Mouse (Mus musculus) erythroblast, embryonic 14.5 days (primary cell): ENCODE results near the gene Unc93b1.

ENCODE experiments used
- GATA1 ChIP-seq: IDR thresholded peaks from 2 replicates; pipeline ENCODE4 v1.6.1; 2012; ENCODE audit warnings: low read length, inconsistent platforms, mixed read lengths
- TAL1 ChIP-seq: IDR thresholded peaks from 3 replicates; pipeline ENCODE4 v1.6.1; 2012; ENCODE audit warnings: low read length, inconsistent platforms, mixed read lengths

DNA sequence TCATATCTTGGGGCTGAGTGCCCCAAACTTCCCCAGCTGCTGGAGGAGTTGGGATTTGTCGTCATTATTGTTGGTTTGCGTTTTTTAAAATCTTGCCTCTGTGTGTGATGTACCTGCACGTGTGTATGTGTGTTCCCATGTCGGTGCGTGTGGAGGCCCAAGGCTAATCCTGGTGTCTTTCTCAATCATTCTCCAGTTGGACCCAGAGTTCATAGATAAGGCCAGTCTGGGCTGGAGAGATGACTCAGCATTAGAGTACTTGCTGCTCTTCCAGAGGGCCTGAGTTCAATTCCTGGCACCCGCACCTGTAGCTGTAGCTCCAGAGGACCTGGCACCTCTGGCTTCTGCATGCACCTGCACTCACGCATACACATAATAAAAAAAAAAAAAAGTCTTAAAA is 10.1 kb upstream of the Unc93b1 start:
- no peak for TF ChIP-seq TAL1
- no peak for TF ChIP-seq GATA1
